Mouse (Mus musculus): Measurements from ENCODE around the gene Mat1a. TPM values are rescaled to one million over a fixed set of nuclear protein-coding genes. Genes with fewer than 3 reads are reported as not detected.

Gene Mat1a
- total and polyA plus RNA-seq, 3 experiments: not detected

DNA sequence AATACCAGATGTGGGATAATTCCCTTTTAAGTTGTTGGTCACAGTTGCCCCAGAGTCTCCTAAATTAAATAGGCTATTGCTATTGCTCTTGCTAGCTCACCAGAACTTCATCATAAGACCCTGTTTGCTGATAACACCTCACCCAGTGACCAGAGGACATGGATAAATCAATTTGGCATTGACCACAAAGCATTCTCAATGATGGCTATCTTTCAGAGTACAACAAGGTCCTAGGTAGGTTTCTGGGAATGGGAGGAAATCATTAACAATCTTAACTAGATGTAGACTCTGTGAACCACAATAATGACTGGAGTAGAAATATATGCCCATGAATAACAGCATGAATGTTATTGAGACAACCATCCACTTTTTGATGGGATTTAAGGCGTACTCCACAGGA, 35.9 kb downstream of the Mat1a start (continued):
- TF ChIP-seq MAZ (IDR thresholded peaks at IDR 0.05; ENCODE audit: low read depth, low read length) (no peak), MAX (IDR thresholded peaks at IDR 0.05; ENCODE audit: low read length) (no peak), TBP (IDR thresholded peaks at IDR 0.05; ENCODE audit: low read depth, low read length) (no peak), MYC (IDR thresholded peaks at IDR 0.05; ENCODE audit: low read depth, low read length) (no peak)

DNA sequence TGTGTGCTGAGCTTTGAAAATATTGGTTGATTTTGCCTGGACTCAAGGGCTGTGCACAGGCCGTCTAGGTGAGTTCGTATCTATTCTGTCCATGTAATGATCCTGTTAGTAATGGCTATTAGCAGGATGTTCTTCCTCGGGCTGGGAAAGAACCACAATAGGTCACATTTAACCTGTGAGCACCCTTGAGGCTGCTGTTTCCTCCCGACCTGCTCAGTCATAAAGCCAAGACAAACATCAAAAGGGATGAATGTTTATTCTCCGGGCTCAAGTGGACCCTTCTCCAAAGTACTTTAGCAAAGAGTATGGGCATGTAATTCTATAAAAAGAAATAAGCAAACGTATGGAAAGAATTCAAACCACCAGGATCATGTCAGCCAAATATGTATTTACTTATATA, 41.2 kb downstream of the Mat1a start:
- no peaks in the 10 kb centered on the region for H3K36me3 ChIP-seq (ENCODE audit: control insufficient read depth in 1 of 2, insufficient read depth in 2 of 2, low read length in 2 of 2)
- no peaks in the 10 kb centered on the region for H3K79me2 ChIP-seq (ENCODE audit: control insufficient read depth, insufficient read depth, low read length, poor library complexity)
- DNase-seq (ENCODE audit: low read depth, low spot score): no peak

DNA sequence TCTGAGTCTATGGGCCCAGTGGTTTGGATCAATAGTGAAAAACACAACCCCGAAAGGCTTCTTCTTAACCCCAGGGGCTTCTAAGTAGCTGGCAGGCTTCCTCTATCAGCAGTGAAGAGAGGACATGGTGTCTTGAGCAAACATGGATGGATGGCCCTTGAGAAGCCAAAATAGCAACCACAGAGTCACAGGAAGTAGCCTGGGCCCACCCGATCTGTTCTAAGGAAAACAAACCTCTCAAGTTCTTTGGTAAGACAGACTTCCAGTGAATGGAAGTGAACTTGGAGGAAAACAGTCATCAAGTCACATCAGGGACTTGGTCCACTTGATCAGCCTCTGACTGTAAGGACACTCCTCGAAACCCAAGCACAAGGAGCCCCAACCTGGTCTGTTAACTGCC, 42.1 kb downstream of the Mat1a start:
- Histone ChIP-seq H3K27me3 (ENCODE audit: control insufficient read depth in 1 of 2, insufficient read depth in 2 of 2, low read length in 2 of 2) (no peaks in the 10 kb centered on the region), H3K4me1 (ENCODE audit: control insufficient read depth in 1 of 2, insufficient read depth in 2 of 2, low read length in 2 of 2) (no peaks in the 10 kb centered on the region), H3K4me3 (ENCODE audit: control insufficient read depth in 1 of 2, insufficient read depth in 1 of 2, low read depth in 2 of 2, low read length in 2 of 2) (no peak overlapping the region), H3K9ac (ENCODE audit: control insufficient read depth, low read depth, low read length, poor library complexity, severe bottlenecking) (no peak overlapping the region), H3K27ac (ENCODE audit: control insufficient read depth, low read depth, low read length) (no peak overlapping the region), H3K9me3 (replicated peaks; ENCODE audit: insufficient read depth, low read length) (no peaks in the 10 kb centered on the region), H3K79me2 (ENCODE audit: control insufficient read depth, insufficient read depth, low read length, poor library complexity) (no peaks in the 10 kb centered on the region), H3K36me3 (ENCODE audit: control insufficient read depth in 1 of 2, insufficient read depth in 2 of 2, low read length in 2 of 2) (no peaks in the 10 kb centered on the region)
- TF ChIP-seq USF2 (IDR thresholded peaks at IDR 0.05; ENCODE audit: borderline replicate concordance in 1 of 2, insufficient read depth in 1 of 2, low read depth in 1 of 2, low read length in 2 of 2) (no peak), CHD1 (IDR thresholded peaks at IDR 0.05; ENCODE audit: low read depth, low read length) (no peak), RCOR1 (IDR thresholded peaks at IDR 0.05; ENCODE audit: low read depth, low read length) (no peak), KAT2A (conservative IDR thresholded peaks at IDR 0.05; ENCODE audit: low read depth, low read length) (no peak)
- DNase-seq (ENCODE audit: low read depth, low spot score): no peak

More for the DNA sequence above, 41.2 kb downstream of the Mat1a start:
- TF ChIP-seq ZMIZ1 (IDR thresholded peaks at IDR 0.05; ENCODE audit: low read depth, low read length): no peak
- no peak for TF ChIP-seq ELF1 (IDR thresholded peaks at IDR 0.05; ENCODE audit: low read depth, low read length)
- no peak for TF ChIP-seq CHD2 (IDR thresholded peaks at IDR 0.05; ENCODE audit: low read length)
- no peaks in the 10 kb centered on the region for H3K27me3 ChIP-seq (ENCODE audit: control insufficient read depth in 1 of 2, insufficient read depth in 2 of 2, low read length in 2 of 2)
- H3K9ac ChIP-seq (ENCODE audit: control insufficient read depth, low read depth, low read length, poor library complexity, severe bottlenecking): no peak overlapping the region
- no peaks in the 10 kb centered on the region for H3K9me3 ChIP-seq (replicated peaks; ENCODE audit: insufficient read depth, low read length)
- H3K4me1 ChIP-seq (ENCODE audit: control insufficient read depth in 1 of 2, insufficient read depth in 2 of 2, low read length in 2 of 2): no peaks in the 10 kb centered on the region
- no peak overlapping the region for H3K4me3 ChIP-seq (ENCODE audit: control insufficient read depth in 1 of 2, insufficient read depth in 1 of 2, low read depth in 2 of 2, low read length in 2 of 2)
- H3K27ac ChIP-seq (ENCODE audit: control insufficient read depth, low read depth, low read length): no peak overlapping the region

DNA sequence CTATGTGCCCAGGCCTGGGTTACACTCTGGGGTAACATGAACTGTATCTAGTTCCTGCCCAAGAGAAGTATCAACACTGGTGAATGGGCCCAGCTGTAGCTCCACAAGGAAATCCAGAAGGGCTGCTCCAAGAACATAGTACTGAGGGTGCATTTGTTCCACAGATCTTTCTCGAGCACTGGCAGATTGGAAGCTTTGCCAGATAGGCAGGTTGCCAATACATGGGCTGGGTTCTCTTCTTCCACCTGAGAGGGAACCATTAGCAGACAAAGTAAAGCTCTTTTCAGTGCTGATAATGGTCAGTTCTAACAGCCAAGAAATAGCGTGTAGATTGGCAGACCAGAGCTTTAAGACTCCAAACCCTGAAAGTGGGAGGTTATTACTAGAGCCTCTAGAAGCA, 42.5 kb downstream of the Mat1a start:
- no peaks in the 10 kb centered on the region for H3K4me1 ChIP-seq (ENCODE audit: control insufficient read depth in 1 of 2, insufficient read depth in 2 of 2, low read length in 2 of 2)
- no peaks in the 10 kb centered on the region for H3K36me3 ChIP-seq (ENCODE audit: control insufficient read depth in 1 of 2, insufficient read depth in 2 of 2, low read length in 2 of 2)
- DNase-seq (ENCODE audit: low read depth, low spot score): no peak
- no peak overlapping the region for H3K9ac ChIP-seq (ENCODE audit: control insufficient read depth, low read depth, low read length, poor library complexity, severe bottlenecking)
- no peak for TF ChIP-seq POLR2AphosphoS5 (IDR thresholded peaks at IDR 0.05; ENCODE audit: borderline replicate concordance, low read depth, low read length)
- no peak for TF ChIP-seq SMC3 (IDR thresholded peaks at IDR 0.05; ENCODE audit: low read depth, low read length)
- no peak for TF ChIP-seq ZMIZ1 (IDR thresholded peaks at IDR 0.05; ENCODE audit: low read depth, low read length)
- H3K27ac ChIP-seq (ENCODE audit: control insufficient read depth, low read depth, low read length): no peak overlapping the region
- H3K9me3 ChIP-seq (replicated peaks; ENCODE audit: insufficient read depth, low read length): no peaks in the 10 kb centered on the region
- no peaks in the 10 kb centered on the region for H3K79me2 ChIP-seq (ENCODE audit: control insufficient read depth, insufficient read depth, low read length, poor library complexity)
- H3K27me3 ChIP-seq (ENCODE audit: control insufficient read depth in 1 of 2, insufficient read depth in 2 of 2, low read length in 2 of 2): no peaks in the 10 kb centered on the region
- H3K4me3 ChIP-seq (ENCODE audit: control insufficient read depth in 1 of 2, insufficient read depth in 1 of 2, low read depth in 2 of 2, low read length in 2 of 2): no peak overlapping the region

Measured in MEL (cell line).